Mouse (Mus musculus) right cerebral cortex, postnatal 4 days (tissue): ENCODE data around the gene Grik3.

Experiments
- DNase-seq: peaks from one replicate; pipeline ENCODE4 v3.0.0-alpha.2; 2022

Grik3 gene

GRCm38 (mm10) chr4:125658376-125658775, 167.9 kb downstream of the Grik3 start:
- no peak for DNase-seq

GRCm38 (mm10) chr4:125661982-125662381, 171.5 kb downstream of the Grik3 start:
- DNase-seq: no peak

DNA sequence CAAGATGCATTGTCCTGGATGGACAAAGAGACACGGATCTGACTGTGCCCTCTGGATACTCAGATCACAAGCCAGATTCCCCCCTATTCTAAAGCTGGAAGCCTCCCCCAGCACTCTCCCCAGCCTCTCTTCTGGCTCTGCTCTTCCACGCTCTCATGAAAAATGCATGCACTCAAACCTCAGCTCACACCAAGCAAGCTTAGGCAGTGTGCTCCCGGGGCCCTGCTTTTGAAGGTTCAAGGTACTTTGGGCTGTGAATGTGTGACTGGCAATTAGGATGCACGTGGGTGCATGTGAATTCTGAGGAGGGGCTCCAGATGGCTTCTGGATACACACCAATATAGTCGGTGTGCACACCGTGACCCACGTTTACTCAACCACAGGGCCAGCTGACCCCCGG, 172.8 kb downstream of the Grik3 start:
- DNase-seq: no peak

GRCm38 (mm10) chr4:125665955-125666354, 175.5 kb downstream of the Grik3 start:
- DNase-seq: no peak

GRCm38 (mm10) chr4:125682007-125682406, 191.5 kb downstream of the Grik3 start:
- no peak for DNase-seq

GRCm38 (mm10) chr4:125687078-125687477, 196.6 kb downstream of the Grik3 start:
- DNase-seq: no peak

DNA sequence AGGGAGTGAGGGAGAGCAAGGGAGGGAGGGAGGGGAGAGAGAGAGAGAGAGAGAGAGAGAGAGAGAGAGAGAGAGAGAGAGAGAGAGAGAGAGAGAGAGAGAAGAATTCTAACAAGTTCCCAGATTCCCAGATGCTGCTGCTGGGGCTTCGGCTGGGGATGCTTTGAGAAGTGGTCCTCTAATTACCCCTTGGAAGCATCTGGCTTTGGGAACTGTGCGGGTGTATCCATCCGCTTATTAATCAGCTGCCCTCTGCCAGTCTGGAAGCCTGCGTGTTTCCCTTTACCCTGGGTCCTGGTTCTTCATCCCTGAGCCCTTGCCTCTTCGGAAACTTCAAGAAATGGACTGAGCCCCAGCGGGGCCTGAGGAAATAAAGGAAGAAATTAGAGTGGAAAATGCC, 204.9 kb downstream of the Grik3 start:
- DNase-seq: no peak

DNA sequence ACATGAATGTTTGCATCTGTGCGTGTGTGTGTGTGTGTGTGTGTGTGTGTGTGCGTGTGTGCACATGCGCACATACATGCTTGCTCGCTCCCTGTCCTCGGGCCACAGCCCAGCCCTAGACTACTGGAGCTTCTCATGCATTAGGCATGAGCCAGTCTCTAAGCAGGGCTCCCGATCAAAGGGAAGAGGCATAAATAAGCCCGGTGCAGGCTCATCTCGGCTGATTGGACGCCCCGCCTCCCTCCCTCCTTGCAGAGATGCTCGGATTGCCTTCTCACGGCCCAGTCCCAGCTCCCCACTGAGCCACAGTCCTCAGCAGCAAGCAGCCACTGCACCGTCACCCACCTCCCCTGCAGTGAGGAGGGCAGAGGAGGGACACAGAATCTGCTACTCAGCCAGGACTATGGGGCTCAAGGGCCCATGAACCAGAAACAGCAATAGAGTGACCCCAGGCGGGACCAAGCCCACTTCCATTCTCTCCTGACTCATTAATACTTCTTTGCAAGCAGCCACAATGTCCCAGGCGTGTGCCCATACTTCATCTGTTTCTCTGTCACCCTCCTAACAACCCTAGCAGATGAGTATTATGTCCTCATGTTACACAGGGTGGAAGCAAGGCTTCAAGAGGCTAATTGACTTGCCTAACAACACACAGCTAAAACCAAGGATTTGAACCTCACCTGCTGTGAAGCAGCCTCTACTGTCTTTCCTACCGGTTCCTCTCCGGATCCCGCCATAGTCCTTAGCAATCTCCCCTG, 205.9 kb downstream of the Grik3 start:
- peak; percentile 37 for DNase-seq

GRCm38 (mm10) chr4:125697626-125698025, 207.1 kb downstream of the Grik3 start:
- peak; percentile 57 for DNase-seq

- no peak for DNase-seq
Measured at GRCm38 (mm10) chr4:125699056-125699455, 208.6 kb downstream of the Grik3 start.

GRCm38 (mm10) chr4:125700331-125700730, 209.8 kb downstream of the Grik3 start:
- peak; percentile 54 for DNase-seq

DNA sequence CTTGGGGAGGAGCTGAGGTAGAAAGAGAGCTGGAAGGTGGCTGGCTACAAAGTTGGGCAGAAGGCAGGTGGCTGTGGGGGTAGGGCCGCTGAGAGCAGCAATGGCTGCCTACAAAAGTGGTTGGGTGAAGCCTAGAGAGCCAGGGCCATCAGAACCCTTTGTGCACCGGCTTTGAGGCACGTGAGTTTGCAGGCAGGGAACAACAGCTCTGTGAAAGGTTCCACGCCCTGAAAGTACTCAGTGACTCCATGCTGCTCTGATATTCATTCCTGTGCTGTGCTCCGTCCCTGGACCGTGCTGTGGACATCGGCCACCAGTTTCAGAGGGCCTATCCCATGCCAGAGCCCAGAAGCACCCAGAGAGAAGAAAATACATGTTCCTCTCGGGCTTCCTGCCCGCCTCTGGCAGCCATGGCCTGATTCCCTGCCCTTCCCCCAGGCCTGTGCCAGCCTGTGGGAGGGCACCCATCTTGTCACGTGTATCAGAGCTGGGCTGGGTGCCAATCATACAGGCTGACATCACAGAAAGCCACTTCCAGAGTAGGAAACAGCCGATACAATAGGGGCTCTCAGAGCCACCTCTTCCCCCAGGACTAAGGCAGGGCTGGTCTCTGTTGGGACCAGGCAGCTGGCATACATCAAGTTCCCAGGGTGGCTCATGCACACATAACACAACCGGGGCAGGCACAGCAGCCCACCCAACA, 212.3 kb downstream of the Grik3 start:
- DNase-seq: peak; percentile 88

GRCm38 (mm10) chr4:125703310-125703690, 212.8 kb downstream of the Grik3 start:
- no peak for DNase-seq

GRCm38 (mm10) chr4:125705746-125706145, 215.2 kb downstream of the Grik3 start:
- no peak for DNase-seq

DNA sequence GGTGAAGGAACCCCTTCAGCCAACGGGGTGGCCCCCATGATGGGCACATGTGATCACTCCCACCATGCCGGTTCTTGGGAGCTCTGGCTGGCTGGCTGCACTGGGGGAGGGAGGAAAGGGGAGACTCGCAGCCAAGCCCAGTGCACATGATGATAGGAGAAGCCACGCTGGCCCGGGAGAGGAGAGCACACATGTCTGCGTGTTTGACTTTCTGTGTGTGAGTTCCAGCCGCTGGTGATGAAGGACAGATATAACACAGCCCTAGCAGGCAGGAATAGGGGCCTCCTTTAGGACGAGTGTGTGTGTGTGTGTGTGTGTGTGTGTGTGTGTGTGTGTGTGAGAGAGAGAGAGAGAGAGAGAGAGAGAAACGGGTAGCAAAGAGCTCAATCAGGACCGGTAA, 219.2 kb downstream of the Grik3 start:
- DNase-seq: no peak

DNA sequence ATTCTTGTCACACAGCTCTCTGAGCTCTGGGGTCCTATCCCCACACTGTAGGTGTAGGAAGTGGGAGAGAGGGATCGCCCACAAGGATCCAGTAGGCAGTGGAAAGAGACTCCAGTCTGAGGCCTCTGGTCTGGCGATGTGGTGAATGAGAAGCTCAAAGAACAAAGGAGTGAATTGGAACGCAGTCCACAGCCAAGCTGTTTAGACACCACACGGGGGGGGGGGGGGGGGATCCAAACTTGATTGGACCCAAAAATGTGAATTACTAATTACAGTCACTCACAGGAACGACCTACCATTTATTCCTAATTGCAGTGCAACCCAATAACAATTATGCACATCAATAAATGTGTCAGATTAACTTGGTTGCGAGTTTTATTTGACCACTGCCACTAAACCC, 227.4 kb downstream of the Grik3 start:
- DNase-seq: no peak

DNA sequence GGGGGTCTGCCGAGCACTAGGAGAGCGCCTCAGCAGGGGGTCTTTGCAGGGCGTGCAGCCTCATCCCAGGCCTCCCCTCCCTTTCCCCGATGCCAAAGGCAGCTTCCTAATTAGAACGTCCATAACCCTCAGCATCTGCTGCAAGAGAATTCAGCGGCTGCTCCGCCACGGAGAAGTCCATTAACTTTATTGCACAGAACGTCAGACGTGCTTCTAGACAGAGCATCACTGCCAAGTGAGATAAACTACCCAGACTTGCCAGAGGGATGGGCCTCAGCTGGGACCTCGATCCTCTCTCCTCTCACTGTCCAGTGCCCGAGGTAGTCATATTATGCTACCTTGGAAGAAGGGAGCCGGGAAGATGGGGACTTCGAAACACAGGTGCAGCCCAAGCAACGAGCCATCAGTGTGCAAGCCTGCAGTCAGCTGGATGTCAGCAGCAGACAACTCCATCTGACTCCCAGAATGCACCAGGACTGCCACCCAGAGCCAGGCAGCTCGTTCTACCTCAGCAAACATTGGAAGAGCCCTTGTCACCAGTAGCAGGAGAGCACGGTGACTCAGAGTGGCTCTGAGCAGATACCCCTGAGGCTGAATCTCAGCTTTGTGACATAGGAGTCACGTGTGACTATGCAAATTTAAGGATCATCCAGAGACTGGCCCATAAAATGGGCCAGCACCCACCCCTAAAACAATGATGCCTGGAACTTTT, 228.1 kb downstream of the Grik3 start:
- no peak for DNase-seq

- no peak for DNase-seq
Measured at GRCm38 (mm10) chr4:125726241-125726640, 235.7 kb downstream of the Grik3 start.

GRCm38 (mm10) chr4:125727030-125727429, 236.5 kb downstream of the Grik3 start:
- DNase-seq: no peak

DNA sequence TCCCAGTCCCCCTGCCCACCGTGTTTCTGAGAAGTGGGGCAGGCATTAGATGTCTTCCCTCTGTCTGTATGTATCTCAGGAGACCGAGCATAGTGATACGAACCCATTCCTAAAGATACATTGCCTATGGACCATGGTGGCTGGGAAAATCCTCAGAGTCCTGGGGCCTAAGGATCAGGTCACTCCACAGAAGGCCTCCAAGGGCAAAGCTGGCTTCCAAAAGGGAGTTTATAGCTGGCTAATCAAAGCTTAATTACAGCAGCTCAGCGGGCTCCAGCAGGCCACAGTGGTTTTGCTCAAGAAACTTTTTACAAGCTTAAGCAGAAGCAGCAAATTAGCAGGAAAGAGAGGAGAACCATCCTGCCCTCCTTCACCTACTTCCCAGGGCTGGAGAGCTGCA, 237.1 kb downstream of the Grik3 start:
- DNase-seq: no peak

DNA sequence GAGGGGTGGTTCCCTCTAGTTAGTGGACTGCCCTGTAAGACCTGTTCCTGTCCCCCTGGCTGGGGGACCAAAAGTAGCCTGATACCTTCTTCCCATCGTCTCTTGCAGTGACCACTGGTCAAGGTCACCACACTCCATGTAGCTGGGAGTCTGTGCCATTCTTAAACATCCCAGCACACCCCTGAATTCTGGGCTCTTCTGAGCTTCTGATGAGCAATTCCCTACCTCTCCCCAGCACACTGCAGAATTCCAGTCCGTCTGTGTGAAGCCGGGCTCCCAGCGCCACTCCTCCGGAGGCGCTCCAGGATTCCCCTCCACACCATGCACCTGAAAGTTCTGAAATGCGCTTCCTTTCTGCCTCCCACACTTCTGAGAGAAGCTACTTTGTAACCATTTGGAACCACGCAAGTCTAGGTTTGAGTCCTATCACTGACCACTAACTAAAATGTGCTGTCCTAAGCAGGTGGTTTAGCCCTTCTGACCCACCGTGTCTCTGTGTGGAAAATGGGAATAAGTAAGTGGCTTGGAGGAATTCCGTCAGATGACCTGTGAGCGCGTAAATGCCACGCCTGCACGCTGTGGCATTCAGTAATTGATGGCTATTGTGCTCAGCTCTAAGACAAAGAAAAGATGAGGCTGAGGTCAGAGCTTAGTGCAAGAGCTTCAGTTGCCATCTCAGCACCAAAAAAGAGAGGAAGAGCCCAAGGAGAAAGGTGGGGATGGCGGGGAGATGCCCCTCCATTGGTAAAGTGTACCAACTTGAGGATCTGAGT, 237.8 kb downstream of the Grik3 start:
- no peak for DNase-seq

GRCm38 (mm10) chr4:125729305-125730220, 239.1 kb downstream of the Grik3 start:
- DNase-seq: no peak
